Mouse (Mus musculus): ENCODE data around the gene Cyb561d1.

Gene Cyb561d1

GRCm38 (mm10) chr3:108203621-108204325 lies 2.8 kb upstream of the Cyb561d1 start:
- peak; percentile 63 for DNase-seq (ENCODE audit: low spot score)

DNA sequence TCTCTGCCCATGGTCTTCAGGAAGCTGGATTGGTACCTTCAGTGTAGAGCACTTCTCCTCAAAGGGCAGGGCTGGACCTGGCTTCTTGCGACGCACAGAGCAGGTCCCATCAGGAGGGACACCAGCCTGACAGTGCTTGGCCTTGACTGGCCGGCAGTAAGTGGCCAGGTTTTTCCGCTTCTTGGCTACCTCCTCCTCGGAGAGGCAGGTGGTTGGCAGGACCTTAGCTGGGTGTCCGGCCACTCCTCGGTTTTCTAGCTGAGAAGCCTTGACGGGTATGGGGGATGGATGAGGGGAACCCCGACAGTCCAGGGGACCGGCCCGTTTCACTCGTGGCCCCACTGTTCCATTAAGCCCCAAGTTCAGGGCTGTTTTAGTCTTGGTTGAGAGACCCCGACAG lies 2.2 kb upstream of the Cyb561d1 start:
- no peak for DNase-seq (ENCODE audit: low spot score)

- no peak for DNase-seq (ENCODE audit: low spot score)
These were observed 1.5 kb upstream of the Cyb561d1 start for GRCm38 (mm10) chr3:108202506-108202905.

- no peak for DNase-seq (ENCODE audit: low spot score)
These were observed 1.8 kb downstream of the Cyb561d1 start for GRCm38 (mm10) chr3:108199231-108199630.

GRCm38 (mm10) chr3:108197066-108197497 lies 3.9 kb downstream of the Cyb561d1 start:
- DNase-seq (ENCODE audit: low spot score): no peak

- DNase-seq (ENCODE audit: low spot score): no peak
These were observed 4.9 kb downstream of the Cyb561d1 start for GRCm38 (mm10) chr3:108195941-108196590.

DNA sequence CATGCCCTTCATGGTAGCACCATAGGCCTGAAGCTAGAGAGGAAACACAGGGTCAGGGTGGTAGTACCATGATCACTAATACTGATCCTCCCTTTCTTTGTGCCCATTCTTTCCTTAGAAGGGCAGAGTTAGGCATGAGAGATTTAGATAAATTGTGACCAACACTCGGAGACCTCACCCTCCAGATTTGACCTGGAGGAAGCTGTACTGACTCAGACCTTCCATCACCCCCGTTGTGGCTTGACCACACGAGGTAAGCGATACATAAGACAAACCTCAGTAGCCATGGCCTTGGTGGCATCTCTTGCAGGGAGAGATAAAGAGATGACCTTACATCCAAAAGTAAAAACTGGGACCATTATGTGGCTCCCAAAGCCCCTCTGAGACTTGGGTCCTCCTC lies 5.7 kb downstream of the Cyb561d1 start:
- no peak for DNase-seq (ENCODE audit: low spot score)

GRCm38 (mm10) chr3:108193686-108194085 lies 7.3 kb downstream of the Cyb561d1 start:
- no peak for DNase-seq (ENCODE audit: low spot score)

DNA sequence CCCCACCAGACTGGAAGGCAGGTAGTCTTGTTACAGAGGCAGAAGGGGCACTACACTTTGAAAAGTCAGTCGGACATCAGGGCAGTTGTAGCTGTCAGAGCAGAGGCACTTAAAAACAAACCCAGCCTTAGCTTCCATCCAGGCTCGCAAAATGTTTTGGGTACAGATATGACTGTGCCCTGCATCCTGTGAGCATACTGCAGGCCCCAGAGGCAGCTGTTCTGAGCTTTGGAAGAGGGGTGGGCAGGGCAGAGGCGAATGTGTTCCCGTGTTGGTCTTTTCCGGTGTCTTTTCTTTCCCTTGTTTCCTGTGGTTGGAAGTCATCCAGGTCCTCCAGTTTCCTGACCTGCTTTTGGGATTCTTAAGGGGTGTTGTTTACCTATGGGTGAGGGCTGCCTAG lies 11.1 kb downstream of the Cyb561d1 start:
- no peak for DNase-seq (ENCODE audit: low spot score)

GRCm38 (mm10) chr3:108188716-108189490 lies 12.1 kb downstream of the Cyb561d1 start:
- no peak for DNase-seq (ENCODE audit: low spot score)

DNA sequence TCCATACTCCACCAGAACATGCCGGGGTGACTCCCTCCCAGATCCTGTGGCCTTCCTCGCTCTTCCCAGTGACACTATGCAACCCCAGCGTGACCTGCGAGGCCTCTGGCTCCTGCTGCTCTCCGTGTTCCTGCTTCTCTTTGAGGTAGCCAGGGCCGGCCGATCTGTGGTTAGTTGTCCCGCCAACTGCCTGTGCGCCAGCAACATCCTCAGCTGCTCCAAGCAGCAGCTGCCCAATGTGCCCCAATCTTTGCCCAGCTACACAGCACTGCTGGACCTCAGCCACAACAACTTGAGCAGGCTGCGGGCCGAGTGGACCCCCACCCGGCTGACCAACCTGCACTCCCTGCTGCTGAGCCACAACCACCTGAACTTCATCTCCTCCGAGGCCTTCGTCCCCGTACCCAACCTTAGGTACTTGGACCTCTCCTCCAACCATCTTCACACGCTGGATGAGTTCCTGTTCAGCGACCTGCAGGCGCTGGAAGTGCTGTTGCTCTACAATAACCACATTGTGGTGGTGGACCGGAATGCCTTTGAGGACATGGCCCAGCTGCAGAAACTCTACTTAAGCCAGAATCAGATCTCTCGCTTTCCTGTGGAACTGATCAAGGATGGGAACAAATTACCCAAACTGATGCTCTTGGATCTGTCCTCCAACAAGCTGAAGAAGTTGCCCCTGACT lies 13.8 kb downstream of the Cyb561d1 start:
- no peak for DNase-seq (ENCODE audit: low spot score)

DNA sequence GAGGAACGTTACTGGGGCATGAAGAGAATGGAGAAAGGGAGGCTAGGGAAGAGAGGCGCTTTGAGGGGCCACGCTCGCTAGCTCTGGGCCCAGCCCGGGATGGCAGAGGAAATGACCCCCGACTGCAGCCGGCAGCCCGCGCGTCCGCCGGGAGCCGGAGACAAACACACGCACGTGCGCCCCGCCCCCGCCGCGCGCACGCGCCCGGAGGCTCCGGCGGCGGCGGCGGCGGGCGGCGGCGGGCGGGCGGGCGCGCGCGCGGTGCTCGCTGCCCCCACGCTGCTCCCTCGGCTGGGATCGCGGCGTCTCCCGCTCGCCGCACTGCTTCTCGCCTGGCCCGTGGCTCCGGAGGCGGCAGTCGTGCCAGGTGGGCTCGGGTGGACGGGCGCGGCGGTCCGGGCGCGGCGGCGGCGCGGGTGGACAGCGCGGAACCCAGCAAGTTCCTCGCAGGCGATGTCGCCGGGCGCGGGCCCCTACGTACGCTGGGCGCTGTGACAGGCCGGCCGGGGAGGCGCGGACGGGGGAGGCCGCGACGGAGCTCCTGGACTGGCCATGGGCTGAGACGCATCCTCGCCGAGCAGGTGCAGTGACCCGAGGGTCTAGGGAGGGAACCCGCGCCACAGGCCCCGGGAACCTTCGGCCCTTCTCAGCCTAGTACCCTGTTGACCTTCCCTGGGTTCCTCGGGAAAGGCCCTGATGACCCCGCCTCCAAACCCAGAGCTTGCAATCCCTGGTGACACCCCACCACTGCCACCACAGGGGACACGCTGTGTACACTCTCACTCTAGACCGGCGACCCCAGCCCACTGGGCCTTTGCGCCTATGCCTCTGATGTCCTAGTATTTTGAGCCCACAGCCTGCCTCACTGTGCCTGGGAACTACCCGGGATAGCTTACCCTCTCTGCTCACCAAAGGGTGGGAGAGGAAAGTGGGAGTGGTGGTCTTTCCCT lies 14.6 kb downstream of the Cyb561d1 start, which contains the start of gene Amigo1:
Gene Amigo1, plus strand, starts transcription at position 238 of the 950 bp plus-strand sequence.
- peak; percentile 28 for DNase-seq (ENCODE audit: low spot score)

DNA sequence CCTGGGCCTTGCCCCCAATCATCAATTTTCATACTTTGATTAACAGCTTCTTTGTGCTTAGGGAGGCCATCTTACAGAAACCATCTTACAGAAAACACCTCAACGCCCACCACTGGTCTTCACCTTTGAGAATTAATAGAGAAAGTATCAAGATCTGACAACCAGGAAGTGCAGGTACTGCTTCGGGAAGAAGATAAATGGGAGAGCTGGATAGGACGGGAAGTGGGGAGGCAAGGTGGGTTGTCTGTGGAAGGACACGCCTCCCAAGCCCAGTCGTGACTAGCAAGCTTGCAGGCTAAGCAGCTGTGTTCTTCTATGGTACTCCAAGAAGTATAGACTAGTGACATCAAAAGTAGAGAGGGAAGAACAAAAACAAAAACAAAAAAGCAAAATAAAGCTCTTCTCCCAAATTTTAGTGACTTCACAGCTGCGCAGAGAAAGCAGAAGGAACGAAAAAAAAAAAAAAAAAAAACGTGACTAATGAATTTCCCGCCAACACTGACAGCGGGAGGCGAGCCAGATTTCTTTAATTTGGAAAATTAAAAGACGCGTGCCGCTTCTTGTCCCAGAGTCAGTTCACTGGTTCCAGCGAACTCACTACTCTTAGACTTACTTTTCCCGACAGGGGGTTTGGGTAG lies 15.4 kb downstream of the Cyb561d1 start:
- DNase-seq (ENCODE audit: low spot score): no peak

DNA sequence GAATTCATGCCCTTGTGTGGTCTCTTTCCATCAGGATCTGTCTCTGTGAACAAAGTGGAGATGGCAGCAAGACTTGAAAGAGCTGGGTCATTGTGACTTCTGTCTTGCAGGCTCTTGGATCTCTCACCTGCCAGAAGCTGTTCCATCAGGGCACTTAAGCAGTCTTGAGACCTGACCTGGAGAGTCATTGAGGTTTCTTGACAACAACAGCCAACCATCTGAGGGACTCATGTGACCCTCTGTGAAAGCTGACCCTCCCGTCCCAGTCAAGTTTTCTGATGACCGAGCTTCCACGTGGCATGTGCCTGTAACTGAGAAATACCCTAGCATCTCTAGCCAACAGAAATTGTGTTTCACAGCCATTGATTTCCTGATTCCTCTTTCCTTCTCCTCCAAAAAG lies 16.3 kb downstream of the Cyb561d1 start:
- no peak for DNase-seq (ENCODE audit: low spot score)

- DNase-seq (ENCODE audit: low spot score): no peak
These were observed 20.5 kb downstream of the Cyb561d1 start for GRCm38 (mm10) chr3:108180514-108180913.

DNA sequence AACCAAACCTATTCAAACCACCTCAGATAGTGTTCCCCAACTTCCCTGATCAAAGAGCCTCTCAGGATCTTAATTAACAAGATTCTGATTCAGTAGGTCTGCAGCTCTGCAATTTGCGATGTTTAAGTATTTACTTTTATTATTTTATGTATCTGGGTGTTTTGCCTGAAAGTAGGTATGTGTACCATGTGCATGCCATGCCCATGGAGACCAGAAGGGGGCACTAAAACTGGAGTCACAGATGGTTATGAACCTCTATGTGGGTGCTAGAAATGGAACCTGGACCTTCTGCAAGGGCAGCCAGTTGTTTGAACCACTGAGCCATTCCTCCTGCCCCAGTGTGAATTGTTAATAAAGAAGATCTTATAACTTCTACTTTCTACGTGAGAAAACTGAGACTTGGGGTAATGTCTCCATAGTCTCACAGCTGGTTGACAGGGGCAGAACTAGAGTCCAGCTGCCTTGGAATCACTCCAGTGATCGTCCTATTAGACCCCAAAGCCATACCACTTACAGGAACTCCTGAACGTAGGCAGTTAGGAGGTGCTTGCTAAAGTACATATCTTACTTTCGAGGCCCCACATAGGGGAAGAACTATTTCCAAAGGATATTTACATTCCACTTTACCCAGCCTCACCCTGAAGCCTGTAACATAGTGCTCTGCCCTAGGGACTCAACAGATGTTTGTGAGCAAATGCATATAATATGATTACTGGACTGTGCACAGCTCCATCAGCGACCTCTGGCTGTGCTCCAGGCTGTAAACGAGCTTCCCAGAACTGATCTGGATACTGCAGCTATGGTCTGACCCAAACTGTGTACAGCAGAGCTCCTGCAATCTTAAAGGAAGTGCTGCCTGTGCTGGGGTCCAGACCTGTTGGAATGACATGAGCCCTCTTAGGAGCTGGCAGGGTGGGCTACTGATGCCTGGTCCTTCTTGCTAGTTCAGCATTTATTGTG lies 22.0 kb downstream of the Cyb561d1 start:
- no peak for DNase-seq (ENCODE audit: low spot score)

DNA sequence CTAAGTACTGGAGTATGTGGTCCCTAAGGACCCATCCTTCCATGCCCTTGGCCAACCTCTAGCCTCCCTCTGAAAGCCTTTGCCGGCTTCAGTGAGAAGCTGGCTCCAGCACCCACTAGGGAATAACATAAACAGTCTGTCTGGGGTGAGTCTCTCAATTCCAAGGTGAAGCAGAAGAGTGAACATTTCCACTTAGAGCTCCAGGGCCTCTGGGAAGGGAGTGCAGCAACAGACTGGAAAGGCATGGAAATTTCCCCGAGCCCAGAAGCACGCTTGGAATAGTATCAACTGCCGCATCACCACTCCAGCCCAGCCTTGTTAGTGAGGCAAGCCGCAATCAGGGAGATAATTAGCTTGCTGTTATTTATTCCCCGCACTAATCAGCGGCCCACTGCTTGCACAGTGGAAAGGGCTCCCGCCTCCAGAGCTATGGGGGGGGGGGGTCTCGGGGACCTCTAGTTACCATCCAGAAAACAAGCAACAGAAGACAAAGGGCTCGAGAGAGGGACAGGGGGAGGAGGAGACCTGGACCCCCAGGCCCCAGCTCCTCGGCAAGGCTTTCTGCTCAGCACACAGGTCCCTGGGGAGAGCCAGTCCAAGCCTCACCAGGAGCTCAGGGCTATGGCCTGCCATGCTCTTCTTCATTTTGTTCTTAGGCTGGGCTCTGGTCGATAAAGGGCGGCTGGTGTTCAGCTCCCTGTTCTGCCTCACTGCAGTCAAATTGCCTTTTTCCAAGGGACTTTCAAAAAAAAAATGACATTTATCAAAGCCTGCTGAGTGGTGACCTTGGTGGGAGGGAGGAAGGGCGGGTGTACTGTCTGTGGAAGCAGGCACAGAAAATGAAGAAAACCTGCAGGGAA lies 26.1 kb downstream of the Cyb561d1 start:
- DNase-seq (ENCODE audit: low spot score): no peak

GRCm38 (mm10) chr3:108169199-108169598 lies 31.8 kb downstream of the Cyb561d1 start:
- DNase-seq (ENCODE audit: low spot score): no peak

Data from T-cell, adult 2 months (primary cell).